Mouse (Mus musculus): ENCODE measurements at regions not wholly inside any gene's neighbourhood (a gene's known extent, or its start where the extent isn't known, plus 50 kb on each side); places are given as distances from the start of the nearest gene placed in this dataset.

GRCm38 (mm10) chr7:129790590-129791449 lies 199.2 kb downstream of the Wdr11 start:
- TF ChIP-seq CTCF (IDR thresholded peaks at IDR 0.05; ENCODE audit: insufficient read depth, low read depth, low read length) (no peak), POLR2A (IDR thresholded peaks at IDR 0.05; ENCODE audit: insufficient read depth, low read depth, low read length) (no peak)

Data from olfactory bulb, adult 2 months (tissue).